In the genomic region with DNA sequence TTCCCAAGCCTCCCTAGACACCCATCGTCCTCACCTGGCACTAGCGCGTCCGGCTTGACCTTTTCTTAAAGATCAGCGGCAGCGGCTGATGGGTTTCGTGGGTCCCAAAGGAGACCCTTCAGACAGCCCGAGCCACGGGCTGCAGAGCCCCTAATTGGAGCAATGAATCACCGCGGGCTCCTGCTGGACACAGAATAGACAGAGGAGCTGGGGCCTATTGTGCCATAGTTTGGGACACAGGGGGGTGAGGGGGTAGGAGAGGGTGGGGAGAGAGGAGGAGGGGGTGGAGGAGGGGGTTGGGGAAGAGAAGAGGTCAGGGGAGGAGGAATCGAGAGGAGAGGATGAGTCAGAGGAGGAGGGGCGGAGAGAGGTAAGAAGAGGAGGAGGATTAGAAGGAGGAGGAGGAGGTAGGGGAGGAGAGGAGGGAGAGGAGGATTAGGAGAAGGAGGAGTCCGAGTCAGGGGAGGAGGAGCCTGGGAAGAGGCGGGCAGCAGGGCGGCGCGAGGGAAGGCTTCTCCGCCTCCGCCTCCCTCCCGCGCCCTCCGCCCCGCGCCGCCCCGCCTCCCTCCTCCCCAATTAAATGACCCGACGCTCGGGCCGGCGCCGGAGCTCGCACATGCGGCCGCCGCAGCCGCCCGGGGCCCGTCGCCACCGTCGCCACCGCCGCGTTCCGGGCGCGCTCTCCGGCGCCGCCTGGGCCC, we compare ENCODE assay signal across 8 mouse cellular contexts. TPM values are rescaled to one million over a fixed set of nuclear protein-coding genes. Genes with fewer than 3 reads are reported as not detected.
A peak's percentile ranks its signal among the peaks of the same experiment; 100 is the strongest.
DNase-seq lines count a peak whose midpoint lies in the region; ATAC-seq lines count a peak whose summit lies in the region.

TSS of gene Gse1 (plus strand) at position 566 of the 701 bp plus-strand sequence.

- peak within 1 kb of the TSS; percentile 81 for H3K27ac ChIP-seq in hindbrain, embryonic 13.5 days

- WGBS in hindbrain, embryonic 13.5 days = 2% methylated on average over 19 of the region's 52 CpGs

- no peaks in the 10 kb centered on the region for H3K9me3 ChIP-seq in hindbrain, embryonic 13.5 days

- peak within 1 kb of the TSS; percentile 90 for H3K4me2 ChIP-seq in hindbrain, embryonic 13.5 days

- peak within 1 kb of the TSS; percentile 62 for H3K4me3 ChIP-seq in hindbrain, embryonic 13.5 days

- no peak for ATAC-seq in CD4-positive, CD25-positive, alpha-beta regulatory T cell, adult 4 months
- ATAC-seq in hindbrain, embryonic 13.5 days (ENCODE audit: low FRiP score) = peak; percentile 58; the same call in 1 of the 2 replicates

- peaks cover 78% of the 10 kb centered on the region for H3K4me1 ChIP-seq in hindbrain, embryonic 13.5 days (replicated peaks)

- H3K27me3 ChIP-seq in hindbrain, embryonic 13.5 days = peaks cover 30% of the 10 kb centered on the region

- DNase-seq in CD4-positive, CD25-positive, alpha-beta regulatory T cell, adult 2 months (ENCODE audit: low read depth, low spot score) = peak; percentile 40
- DNase-seq in cerebellum, postnatal 10 days = peak; percentile 88 to 94
- DNase-seq in gastrocnemius, adult 18-20 months (ENCODE audit: low spot score) = peak; percentile 93
- DNase-seq in layer of hippocampus, postnatal 36 days = peak; percentile 67 to 68
- DNase-seq in lung, postnatal 14 days = peak; percentile 85
- peak; percentile 51 to 61 for DNase-seq in right cerebral cortex, adult 2 months (ENCODE audit: low spot score in 2 of 2)

- no peaks in the 10 kb centered on the region for H3K36me3 ChIP-seq in hindbrain, embryonic 13.5 days

- H3K9ac ChIP-seq in hindbrain, embryonic 13.5 days = peak within 1 kb of the TSS; percentile 77

RNA-seq across cellular contexts. Expression of gene Gse1, which starts in this region (rescaled TPM):
- 1 to 10 TPM; 2.2 to 4.2 TPM for polyA plus RNA-seq in CD4-positive, CD25-positive, alpha-beta regulatory T cell, adult 4 months (2017; shearing (Covaris generic))
- 10 to 100 TPM; 28.9 to 32.6 TPM for total RNA-seq in gastrocnemius, adult 18-20 months (2021)
- 21.3 and 22.1 TPM in 2 replicates for polyA plus RNA-seq in hindbrain, embryonic 13.5 days (2015; fragmentation: Nextera tagmentation; extraction: Ambion mirVana)
- total RNA-seq in layer of hippocampus, postnatal 36 days (2021) = 100 to 1,000 TPM; 147 to 155 TPM

Comparison
In these comparisons a context has a peak if more than half of its experiments do, and no peak if none do; other contexts are left out.
1. RNA of gene Gse1 (total RNA-seq): 147 to 155 TPM in layer of hippocampus, postnatal 36 days; 28.9 to 32.6 TPM in gastrocnemius, adult 18-20 months; every median in the first group is over 4 times any median in the second.
2. DNase-seq: peak in every context shown above with its lines; median percentile 93 in gastrocnemius, adult 18-20 months; 91 in cerebellum, postnatal 10 days; 85 in lung, postnatal 14 days; 68 in layer of hippocampus, postnatal 36 days; 56 in right cerebral cortex, adult 2 months; 40 in CD4-positive, CD25-positive, alpha-beta regulatory T cell, adult 2 months.